Mouse (Mus musculus) hindbrain, postnatal 0 days (tissue): ENCODE data around the gene Phldb2. TPM values are rescaled to one million over a fixed set of nuclear protein-coding genes. Genes with fewer than 3 reads are reported as not detected.

Source experiments
- ATAC-seq: fragments of 200-750 bp; cut with Nextera tagmentation; 2 replicates; pipeline ENCODE4 v1.8.0; 2017; ENCODE audit warnings: mild to moderate bottlenecking, moderate TSS enrichment, moderate library complexity
- DNase-seq: peaks from one replicate; pipeline ENCODE4 v3.0.0-alpha.2; 2015; ENCODE audit warnings: low spot score
- H3K27ac ChIP-seq: fragments of 300-500 bp; sonication (generic); 2 replicates; pipeline ENCODE4 v1.5.1; 2014; ENCODE audit warnings: mild to moderate bottlenecking
- H3K27me3 ChIP-seq: fragments of 300-500 bp; sonication (generic); 2 replicates; pipeline ENCODE4 v1.6.1; 2014; ENCODE audit warnings: low read length, mixed read lengths; ENCODE audit not compliant: insufficient read depth
- H3K36me3 ChIP-seq: fragments of 300-500 bp; sonication (generic); 2 replicates; pipeline ENCODE4 v1.6.1; 2014; ENCODE audit warnings: low read length, mixed read lengths; ENCODE audit not compliant: insufficient read depth
- H3K4me1 ChIP-seq: fragments of 300-500 bp; sonication (generic); 2 replicates; pipeline ENCODE4 v1.6.1; 2014; ENCODE audit warnings: antibody characterized with exemption, low read length, mixed read lengths; ENCODE audit not compliant: insufficient read depth
- H3K4me2 ChIP-seq: fragments of 300-500 bp; sonication (generic); 2 replicates; pipeline ENCODE4 v1.6.1; 2014; ENCODE audit warnings: low read depth, mild to moderate bottlenecking, low read length, moderate library complexity, mixed read lengths
- H3K4me3 ChIP-seq: fragments of 300-500 bp; sonication (generic); 2 replicates; pipeline ENCODE4 v1.5.1; 2014; ENCODE audit warnings: low read length
- H3K9ac ChIP-seq: fragments of 300-500 bp; sonication (generic); replicated peaks from 2 replicates; pipeline ENCODE4 v1.6.1; 2014; ENCODE audit warnings: mild to moderate bottlenecking, low read length, moderate library complexity, mixed read lengths
- H3K9me3 ChIP-seq: fragments of 300-500 bp; sonication (generic); 2 replicates; pipeline ENCODE4 v1.6.1; 2016; ENCODE audit warnings: low read length, mixed read lengths
- CTCF ChIP-seq: IDR thresholded peaks from 2 replicates; pipeline ENCODE4 v1.5.1; 2016; ENCODE audit warnings: antibody characterized with exemption, control low read depth, low read depth
- WGBS: fragments of 180-500 bp; shearing (Covaris S2); extraction: QIAGEN DNeasy Blood & Tissue Kit; methylation state at CpG from one replicate; pipeline ENCODE4 v1.1.7; 2014; 5-methylcytosine and 5-hydroxymethylcytosine counted together
- polyA plus RNA-seq: library from polyadenylated mRNA; unstranded; fragments of >200 nt; fragmentation: Nextera tagmentation; extraction: Ambion mirVana; gene quantifications from 2 replicates; pipeline ENCODE4 v1.2.1, GENCODE M21; 2015
- total RNA-seq: library from RNA; depleted of rRNA; stranded (reverse); fragments of >200 nt; gene quantifications from 2 replicates; pipeline ENCODE4 v1.2.3, GENCODE M21; 2014

Phldb2 gene
- total and polyA plus RNA-seq, 2 experiments from 2014 or later: 4.5 to 7.2 TPM

DNA sequence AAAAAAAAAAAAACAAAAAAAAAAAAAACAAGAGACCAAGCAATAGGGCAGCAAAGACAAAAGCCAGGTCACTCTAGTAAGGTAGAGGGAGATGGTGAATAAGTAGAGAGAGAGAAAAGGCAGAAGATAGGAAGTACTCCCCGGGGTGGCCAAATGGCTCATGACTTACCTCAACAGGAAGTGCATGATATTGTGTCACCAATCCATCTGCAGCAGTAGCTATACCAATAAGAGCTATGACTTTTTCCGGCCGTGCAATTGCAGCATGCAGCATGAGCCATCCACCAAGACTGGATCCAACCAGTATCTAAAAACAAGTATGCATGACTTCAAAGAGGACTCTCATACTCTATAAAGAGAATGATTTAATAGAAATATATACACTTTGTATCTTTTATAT is 216.7 kb downstream of the Phldb2 start:
- TF ChIP-seq CTCF: no peak
- Histone ChIP-seq H3K4me2 (no peak overlapping the region), H3K27me3 (no peaks in the 10 kb centered on the region), H3K4me3 (no peak overlapping the region), H3K36me3 (peaks cover 25% of the 10 kb centered on the region), H3K9me3 (no peaks in the 10 kb centered on the region), H3K9ac (no peak overlapping the region), H3K27ac (no peak overlapping the region), H3K4me1 (peaks cover 3% of the 10 kb centered on the region; the same call in 1 of the 2 replicates)
- DNase-seq: no peak
- ATAC-seq: no peak
- WGBS: 91% methylated on average over 3 of the region's 3 CpGs

DNA sequence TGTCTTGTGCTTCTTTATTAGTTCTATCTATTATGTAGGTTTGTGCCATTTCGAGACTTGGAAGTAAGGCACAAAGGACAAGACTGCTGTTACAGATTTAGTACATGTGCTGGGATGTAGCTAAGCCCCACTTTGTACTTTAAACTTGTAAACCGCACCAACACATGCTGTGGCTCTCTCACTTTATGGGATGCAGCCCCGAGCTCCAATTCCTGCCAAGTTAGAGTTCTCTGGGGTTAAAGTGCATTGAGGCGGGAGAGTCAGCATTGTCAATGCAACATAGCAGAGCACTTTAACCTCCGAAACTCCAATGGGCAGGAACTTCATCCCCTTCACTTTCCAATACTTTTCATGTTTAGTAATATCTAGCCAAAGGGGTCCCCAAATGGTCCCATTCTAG is 224.2 kb downstream of the Phldb2 start:
- Histone ChIP-seq H3K36me3 (peaks cover 15% of the 10 kb centered on the region), H3K9me3 (no peaks in the 10 kb centered on the region), H3K4me3 (no peak overlapping the region), H3K27ac (no peak overlapping the region), H3K4me1 (no peaks in the 10 kb centered on the region), H3K4me2 (no peak overlapping the region), H3K27me3 (no peaks in the 10 kb centered on the region), H3K9ac (no peak overlapping the region)
- ATAC-seq (no peak), DNase-seq (no peak)
- no peak for TF ChIP-seq CTCF
- 75% methylated on average over 5 of the region's 5 CpGs for WGBS

DNA sequence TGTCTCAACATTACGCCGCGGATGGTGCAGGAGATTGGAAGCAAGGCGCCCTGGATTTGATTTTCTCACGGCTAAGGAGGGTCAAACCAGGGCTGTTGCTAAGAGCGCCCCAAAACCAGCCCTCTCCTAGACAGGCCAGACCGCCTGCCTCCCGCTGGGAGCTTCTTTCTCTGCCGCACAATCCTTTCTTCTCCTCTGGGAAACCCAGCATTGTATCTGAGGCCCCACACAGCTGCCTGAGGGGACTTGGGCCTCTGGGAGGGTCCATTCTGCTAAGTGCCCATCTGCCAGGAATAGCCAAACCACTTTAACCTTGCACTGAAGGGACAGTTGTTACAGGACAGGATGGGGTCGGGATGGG is 228.7 kb downstream of the Phldb2 start:
- 0% methylated on average over 10 of the region's 10 CpGs for WGBS
- Histone ChIP-seq H3K4me2 (peak overlapping the region; percentile 70), H3K27ac (peak overlapping the region; percentile 92), H3K4me3 (peak overlapping the region; percentile 49), H3K9ac (peak overlapping the region; percentile 60), H3K4me1 (peaks cover 31% of the 10 kb centered on the region), H3K9me3 (no peaks in the 10 kb centered on the region), H3K27me3 (no peaks in the 10 kb centered on the region), H3K36me3 (peaks cover 5% of the 10 kb centered on the region; the same call in 1 of the 2 replicates)
- ATAC-seq (peak; percentile 73), DNase-seq (peak; percentile 74)
- no peak for TF ChIP-seq CTCF

DNA sequence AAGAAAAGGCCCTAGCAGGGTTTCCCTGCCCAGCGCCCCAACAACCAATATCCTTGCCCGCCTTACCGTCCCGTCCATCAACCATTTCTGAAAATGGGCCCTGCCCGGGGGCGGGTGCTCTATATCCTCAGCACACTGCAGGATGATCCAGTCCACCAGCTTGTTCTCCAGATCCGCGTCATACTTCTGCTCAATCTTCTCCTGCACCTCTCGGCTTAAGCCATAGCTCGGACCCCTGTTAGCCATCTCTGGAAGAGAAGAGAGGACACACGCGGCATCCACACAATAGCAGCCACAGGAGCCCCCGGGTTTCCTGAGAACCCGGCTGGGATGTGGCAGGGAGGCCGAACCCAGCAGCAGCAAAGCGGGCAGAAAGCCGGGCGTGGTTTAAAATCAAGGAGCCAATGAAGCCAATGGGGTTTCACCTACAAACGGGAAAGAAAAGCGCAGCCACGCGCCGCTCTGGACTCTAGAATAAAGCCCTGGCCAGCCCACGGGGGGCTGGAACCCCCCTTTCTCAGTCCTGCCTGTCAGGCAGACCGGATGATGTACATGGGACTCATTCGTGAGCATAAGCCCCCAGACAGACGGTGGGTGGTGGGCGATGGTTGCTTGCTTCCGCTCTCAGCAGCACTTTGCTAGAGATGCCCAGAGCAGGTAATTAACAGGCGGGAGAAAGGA is 229.2 kb downstream of the Phldb2 start, which contains the start of gene Tagln3:
TSS of gene Tagln3 (minus strand) at position 548 of the 681 bp plus-strand sequence.
- DNase-seq (peak; percentile 86), ATAC-seq (peak; percentile 88)
- no peaks in the 10 kb centered on the region for H3K27me3 ChIP-seq
- H3K4me3 ChIP-seq: peak within 1 kb of the TSS; percentile 49
- H3K4me2 ChIP-seq: peak within 1 kb of the TSS; percentile 70
- peaks cover 31% of the 10 kb centered on the region for H3K4me1 ChIP-seq
- under 1% methylated on average over 30 of the region's 30 CpGs for WGBS
- H3K27ac ChIP-seq: peak within 1 kb of the TSS; percentile 92
- peaks cover 10% of the 10 kb centered on the region; the same call in 1 of the 2 replicates for H3K36me3 ChIP-seq
- no peak for TF ChIP-seq CTCF
- peak within 1 kb of the TSS; percentile 60 for H3K9ac ChIP-seq
- H3K9me3 ChIP-seq: no peaks in the 10 kb centered on the region

DNA sequence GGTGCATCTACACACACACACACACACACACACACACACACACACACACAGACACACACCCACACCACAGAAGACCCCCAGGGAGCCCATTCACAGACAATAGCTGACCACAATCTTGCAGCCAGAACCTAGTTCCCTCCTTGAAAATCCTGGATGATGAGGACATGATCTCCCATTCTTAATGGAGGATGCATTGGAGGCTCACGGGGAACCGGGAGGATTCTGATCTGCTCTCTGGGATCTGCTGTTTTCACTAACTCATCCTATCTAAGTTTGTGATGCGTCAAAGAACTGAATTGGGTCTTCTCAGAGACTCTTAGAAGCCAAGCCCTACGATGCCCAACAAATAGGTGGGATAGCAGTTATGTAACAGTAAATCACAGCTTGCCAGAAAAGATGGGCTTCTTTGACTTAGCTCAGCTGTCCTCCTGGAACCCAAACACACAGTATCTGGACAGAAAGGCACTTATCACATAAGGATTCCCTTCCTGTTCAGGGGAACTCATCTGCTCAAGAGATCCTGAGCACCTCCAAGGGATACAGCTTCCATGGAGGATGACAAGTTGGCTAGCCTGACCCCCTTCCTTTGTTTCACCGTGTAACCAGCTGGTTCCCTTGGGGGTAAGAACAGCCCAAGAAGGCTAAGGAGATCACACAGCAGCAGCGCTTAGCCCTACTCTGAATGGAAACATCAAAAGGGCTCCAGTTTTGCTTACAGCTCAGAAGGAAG is 230.1 kb downstream of the Phldb2 start:
- Histone ChIP-seq H3K4me3 (peak overlapping the region; percentile 49), H3K27ac (peak overlapping the region; percentile 92), H3K9ac (peak overlapping the region; percentile 60), H3K4me1 (peaks cover 31% of the 10 kb centered on the region), H3K9me3 (no peaks in the 10 kb centered on the region), H3K4me2 (peak overlapping the region; percentile 70), H3K36me3 (peaks cover 15% of the 10 kb centered on the region; the same call in 1 of the 2 replicates), H3K27me3 (no peaks in the 10 kb centered on the region)
- ATAC-seq (peak; percentile 36), DNase-seq (peak; percentile 59)
- 20% methylated on average over 6 of the region's 6 CpGs for WGBS
- TF ChIP-seq CTCF: no peak

DNA sequence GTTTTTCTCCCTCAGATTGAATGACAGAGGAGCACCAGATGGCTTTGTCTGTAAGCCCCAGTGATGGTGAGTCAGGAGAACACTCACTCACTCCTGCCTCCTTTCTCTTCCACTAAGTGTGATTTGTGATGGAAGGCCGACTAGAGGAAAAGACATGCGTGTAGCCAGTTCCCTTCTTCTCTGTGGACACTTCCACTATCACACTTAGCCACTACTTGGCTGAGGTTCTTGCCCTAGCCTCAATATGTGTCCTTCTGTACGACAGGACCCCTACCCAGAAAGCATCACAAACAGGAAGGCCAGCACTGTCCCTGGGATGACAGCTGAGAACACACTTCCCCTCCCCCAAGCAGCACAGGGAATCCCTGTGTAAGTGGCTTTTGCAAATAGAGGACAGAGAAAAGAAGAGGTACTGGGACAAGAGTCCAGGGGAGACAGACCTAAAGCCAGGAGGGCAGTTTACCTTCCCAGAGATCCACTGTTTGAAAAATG is 230.9 kb downstream of the Phldb2 start:
- Histone ChIP-seq H3K4me3 (peak overlapping the region; percentile 49), H3K27me3 (no peaks in the 10 kb centered on the region), H3K27ac (peak overlapping the region; percentile 92), H3K9me3 (no peaks in the 10 kb centered on the region), H3K9ac (peak overlapping the region; percentile 60), H3K36me3 (peaks cover 15% of the 10 kb centered on the region; the same call in 1 of the 2 replicates), H3K4me1 (peaks cover 31% of the 10 kb centered on the region), H3K4me2 (peak overlapping the region; percentile 70)
- no peak for TF ChIP-seq CTCF
- DNase-seq (peak; percentile 37), ATAC-seq (no peak)
- WGBS: 25% methylated on average over 3 of the region's 3 CpGs
